Mouse (Mus musculus): ENCODE results near the gene Nubp2. TPM values are rescaled to one million over a fixed set of nuclear protein-coding genes. Genes with fewer than 3 reads are reported as not detected.

The Nubp2 gene
- total RNA-seq (2018; cell fraction: chromatin; rRNA removed), result 10 to 100 TPM in 21 of 26 experiments, 1 to 10 TPM in 5; 2.7 to 32.6 (median 19.8) TPM
- total RNA-seq (2018; cell fraction: cytosol; rRNA removed), result 10 to 100 TPM; 28.9 to 58.5 (median 46.0) TPM
- total RNA-seq (2018; cell fraction: nucleus; rRNA removed), result 10 to 100 TPM in 25 of 26 experiments, 1 to 10 TPM in 1; 7.8 to 41.3 (median 22.4) TPM
- 22.4 to 61.4 TPM (median 44.7 TPM) in 3 replicates for polyA plus RNA-seq (2018)

DNA sequence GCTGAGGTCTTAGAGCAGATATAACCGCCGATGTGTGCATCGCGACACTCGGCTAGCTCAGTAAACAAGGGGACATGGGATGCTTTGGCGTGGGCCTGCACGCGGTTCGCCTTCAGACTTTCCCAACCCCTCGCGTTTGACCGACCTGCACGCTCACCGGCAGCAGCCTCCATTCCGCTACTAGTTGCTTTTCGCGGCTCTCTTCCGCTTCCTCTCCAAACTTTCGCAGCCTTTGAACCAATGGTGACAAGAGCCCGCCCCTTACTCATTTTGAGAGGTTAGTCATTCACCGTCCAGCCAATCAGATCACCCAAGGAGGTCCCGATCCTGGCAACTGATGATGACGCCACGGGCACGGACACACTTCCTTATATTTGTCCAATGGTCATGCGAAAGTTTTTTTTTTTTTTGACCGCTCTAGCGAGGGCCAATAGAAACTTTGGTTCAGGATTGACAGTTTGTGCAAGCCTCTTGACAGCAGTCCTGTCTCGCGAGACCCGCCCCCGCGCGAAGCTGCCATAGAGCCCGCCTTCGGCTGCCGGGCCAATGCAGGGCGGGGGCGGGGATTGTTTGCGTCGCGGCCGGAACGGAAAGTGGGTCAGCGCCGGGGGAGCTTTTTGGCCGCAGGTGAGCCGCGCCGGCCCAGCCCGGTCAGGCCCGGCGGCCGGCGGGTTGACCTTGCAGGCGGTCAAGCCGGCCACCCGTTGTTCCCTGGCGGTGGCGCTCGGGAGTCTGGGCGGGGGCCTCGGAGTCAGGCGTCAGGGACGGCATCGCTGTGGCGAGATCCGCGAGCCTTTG is at the start of gene Nubp2, which contains the start of gene Spsb3:
Nubp2 (minus strand) TSS at position 216 of the 798 bp plus-strand sequence.
Spsb3 (plus strand) TSS at position 510 of the 798 bp plus-strand sequence.
- H3K79me2 ChIP-seq (ENCODE audit: inconsistent target), result peaks cover 44% of the 10 kb centered on the region
- WGBS (ENCODE audit: missing documents), result under 1% methylated on average over 69 of the region's 69 CpGs
- peak within 1 kb of the TSS; percentile 55 for H3K27ac ChIP-seq
- H3K4me3 ChIP-seq (ENCODE audit: inconsistent target), result peak within 1 kb of the TSS; percentile 100
- H3K36me3 ChIP-seq (ENCODE audit: inconsistent target), result peaks cover 34% of the 10 kb centered on the region

DNA sequence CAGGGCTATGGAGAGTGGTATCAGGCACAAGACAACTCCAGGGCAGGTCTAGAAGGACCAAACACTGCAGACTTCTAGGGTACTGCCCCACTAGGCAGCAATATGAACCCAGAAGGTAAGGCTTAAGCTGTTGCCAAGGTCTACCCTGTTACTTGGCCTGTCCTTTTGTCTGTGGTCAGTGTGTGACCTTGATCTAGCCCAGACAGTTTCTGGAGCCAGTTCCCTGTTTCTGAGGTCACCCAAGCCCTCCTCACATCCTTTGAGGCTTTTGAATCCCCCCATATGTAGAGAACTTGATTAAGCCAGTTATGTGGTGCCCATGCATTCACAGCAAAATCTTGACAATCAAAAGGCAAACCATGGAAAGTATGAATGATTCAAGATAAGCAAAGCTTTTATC is 49.5 kb upstream of the Nubp2 start:
- H3K4me3 ChIP-seq (ENCODE audit: inconsistent target), result peak overlapping the region; percentile 71
- H3K27ac ChIP-seq, result peak overlapping the region; percentile 61
- H3K79me2 ChIP-seq (ENCODE audit: inconsistent target), result peaks cover 60% of the 10 kb centered on the region
- H3K36me3 ChIP-seq (ENCODE audit: inconsistent target), result no peaks in the 10 kb centered on the region

DNA sequence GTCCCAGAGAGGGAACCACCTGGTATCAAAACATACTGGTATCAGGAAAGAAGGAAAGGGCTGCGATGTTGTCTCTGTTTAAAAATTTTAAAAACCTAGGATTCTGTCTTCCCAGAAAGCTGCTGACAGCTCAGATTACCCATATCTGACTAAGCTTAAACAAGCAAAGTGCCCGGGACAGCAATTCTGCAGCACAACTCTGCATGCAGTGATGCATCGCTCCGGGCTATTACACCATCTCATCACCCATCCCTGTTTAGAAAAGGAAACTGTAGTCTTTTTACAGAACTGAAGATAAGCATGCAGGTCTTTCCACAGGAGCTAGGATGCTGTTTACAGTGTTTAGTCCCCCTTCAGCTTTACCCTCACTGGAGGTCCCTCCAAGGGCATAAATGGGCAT is 48.8 kb upstream of the Nubp2 start:
- H3K36me3 ChIP-seq (ENCODE audit: inconsistent target), result no peaks in the 10 kb centered on the region
- peak overlapping the region; percentile 61 for H3K27ac ChIP-seq
- peaks cover 67% of the 10 kb centered on the region for H3K79me2 ChIP-seq (ENCODE audit: inconsistent target)
- WGBS (ENCODE audit: missing documents), result 37% methylated on average over 4 of the region's 4 CpGs
- peak overlapping the region; percentile 71; the same call in 1 of the 2 replicates for H3K4me3 ChIP-seq (ENCODE audit: inconsistent target)

DNA sequence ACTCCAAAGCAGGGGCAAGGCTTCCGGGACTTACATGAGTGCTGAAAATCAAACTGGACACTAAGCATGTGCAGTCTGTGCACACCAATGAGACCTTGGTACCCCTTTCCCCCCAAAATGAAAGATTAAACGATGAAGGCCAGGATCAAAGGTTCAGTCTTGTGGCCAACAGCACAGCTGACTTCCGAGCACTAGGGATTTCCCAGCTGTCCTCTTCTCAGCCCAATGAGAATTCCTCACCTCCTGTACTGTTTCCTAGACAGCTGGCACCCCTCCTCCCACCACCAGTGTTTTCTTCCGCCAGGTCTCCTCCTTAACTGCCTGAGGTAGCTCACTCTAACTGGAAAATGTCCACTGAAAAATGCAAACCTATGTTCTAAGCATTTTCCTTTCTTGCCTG is 47.0 kb upstream of the Nubp2 start:
- peaks cover 85% of the 10 kb centered on the region for H3K79me2 ChIP-seq (ENCODE audit: inconsistent target)
- WGBS (ENCODE audit: missing documents), result 86% methylated on average over 4 of the region's 4 CpGs
- H3K27ac ChIP-seq, result no peak overlapping the region
- H3K36me3 ChIP-seq (ENCODE audit: inconsistent target), result no peaks in the 10 kb centered on the region
- no peak overlapping the region for H3K4me3 ChIP-seq (ENCODE audit: inconsistent target)

DNA sequence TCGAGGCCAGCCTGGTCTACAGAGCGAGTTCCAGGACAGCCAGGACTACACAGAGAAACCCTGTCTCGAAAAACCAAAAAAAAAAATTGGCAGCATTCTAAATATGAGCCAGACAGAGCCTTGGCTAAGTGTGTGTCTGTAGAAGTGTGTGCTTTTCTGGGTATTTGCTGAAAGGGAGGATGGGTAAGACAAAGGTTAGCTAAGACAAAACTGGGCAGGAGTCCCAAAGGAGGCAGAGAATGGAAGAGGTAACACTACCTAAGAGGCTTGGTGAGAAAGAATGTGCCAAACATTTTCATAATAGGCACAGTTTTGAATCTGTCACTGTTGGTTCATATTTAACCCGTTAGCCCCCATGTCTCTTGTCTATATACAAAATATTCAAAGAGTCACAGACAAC is 46.3 kb upstream of the Nubp2 start:
- Histone ChIP-seq H3K36me3 (ENCODE audit: inconsistent target) (peaks cover 6% of the 10 kb centered on the region; the same call in 1 of the 2 replicates), H3K79me2 (ENCODE audit: inconsistent target) (peaks cover 92% of the 10 kb centered on the region), H3K4me3 (ENCODE audit: inconsistent target) (no peak overlapping the region), H3K27ac (no peak overlapping the region)
- 98% methylated on average over 4 of the region's 4 CpGs for WGBS (ENCODE audit: missing documents)

DNA sequence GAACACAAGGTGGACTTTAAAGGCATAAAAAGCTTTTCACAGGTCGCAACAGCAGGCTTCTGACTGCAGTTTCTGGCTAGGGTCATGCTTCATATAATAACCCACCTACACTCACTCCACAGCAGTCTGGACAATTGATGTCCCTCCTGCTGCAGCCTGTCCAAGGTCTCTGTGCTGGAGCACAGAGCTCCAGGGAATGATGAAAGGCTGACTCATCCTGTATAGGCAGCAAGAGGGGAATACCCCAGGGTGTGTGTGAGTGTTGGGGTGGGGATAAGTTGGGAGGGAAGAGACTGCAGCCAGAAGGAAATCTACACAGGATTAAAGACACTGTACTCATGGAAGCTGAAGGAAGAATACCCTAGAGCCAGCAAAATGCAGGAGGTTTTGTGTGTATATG is 43.4 kb upstream of the Nubp2 start:
- H3K4me3 ChIP-seq (ENCODE audit: inconsistent target), result no peak overlapping the region
- H3K36me3 ChIP-seq (ENCODE audit: inconsistent target), result peaks cover 32% of the 10 kb centered on the region
- peaks cover 100% of the 10 kb centered on the region for H3K79me2 ChIP-seq (ENCODE audit: inconsistent target)
- WGBS (ENCODE audit: missing documents), result 100% methylated on average over 1 of the region's 1 CpGs
- H3K27ac ChIP-seq, result no peak overlapping the region

DNA sequence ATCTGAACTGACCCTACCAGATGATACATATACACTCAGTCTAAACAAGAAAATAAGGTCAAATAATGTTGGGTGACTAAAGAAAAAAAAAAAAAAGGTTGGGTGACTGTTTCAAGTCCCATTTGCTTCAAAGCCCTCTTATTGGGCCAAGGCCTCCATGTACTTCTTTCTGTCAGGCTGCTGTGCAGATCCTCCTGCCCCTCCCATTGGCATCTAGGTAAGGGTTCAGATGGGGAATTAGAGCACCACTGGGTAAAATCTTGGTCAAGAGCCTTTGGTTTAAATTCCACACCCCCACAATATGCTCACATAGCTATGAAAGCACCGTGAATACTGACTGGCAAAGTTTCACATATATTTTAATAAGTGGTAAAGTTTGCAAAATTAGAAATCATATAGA is 37.1 kb upstream of the Nubp2 start:
- H3K36me3 ChIP-seq (ENCODE audit: inconsistent target), result peaks cover 95% of the 10 kb centered on the region
- WGBS (ENCODE audit: missing documents), result 90% methylated on average over 1 of the region's 1 CpGs
- no peak overlapping the region for H3K4me3 ChIP-seq (ENCODE audit: inconsistent target)
- no peak overlapping the region for H3K27ac ChIP-seq
- peaks cover 42% of the 10 kb centered on the region for H3K79me2 ChIP-seq (ENCODE audit: inconsistent target)

DNA sequence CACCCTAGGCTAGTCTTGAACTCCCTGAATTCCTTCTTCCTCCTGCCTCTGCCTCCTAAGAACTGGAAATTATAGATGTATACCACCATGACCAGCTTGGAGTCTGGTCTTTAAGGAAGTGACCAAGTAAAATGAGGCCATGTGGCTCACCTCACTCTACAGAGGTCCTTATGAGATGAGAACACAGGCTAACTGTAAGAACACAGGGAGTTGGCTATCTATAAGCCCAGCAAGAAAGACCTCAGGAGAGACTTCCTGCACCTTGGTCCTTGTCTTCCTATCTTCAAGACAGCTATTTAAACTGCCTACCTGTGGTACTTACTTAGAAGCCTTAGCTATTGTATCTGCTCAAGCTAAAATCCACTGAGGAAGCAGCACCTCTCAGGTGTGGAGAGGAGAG is 27.8 kb upstream of the Nubp2 start:
- H3K79me2 ChIP-seq (ENCODE audit: inconsistent target), result no peaks in the 10 kb centered on the region
- H3K27ac ChIP-seq, result no peak overlapping the region
- peaks cover 97% of the 10 kb centered on the region for H3K36me3 ChIP-seq (ENCODE audit: inconsistent target)
- H3K4me3 ChIP-seq (ENCODE audit: inconsistent target), result no peak overlapping the region

DNA sequence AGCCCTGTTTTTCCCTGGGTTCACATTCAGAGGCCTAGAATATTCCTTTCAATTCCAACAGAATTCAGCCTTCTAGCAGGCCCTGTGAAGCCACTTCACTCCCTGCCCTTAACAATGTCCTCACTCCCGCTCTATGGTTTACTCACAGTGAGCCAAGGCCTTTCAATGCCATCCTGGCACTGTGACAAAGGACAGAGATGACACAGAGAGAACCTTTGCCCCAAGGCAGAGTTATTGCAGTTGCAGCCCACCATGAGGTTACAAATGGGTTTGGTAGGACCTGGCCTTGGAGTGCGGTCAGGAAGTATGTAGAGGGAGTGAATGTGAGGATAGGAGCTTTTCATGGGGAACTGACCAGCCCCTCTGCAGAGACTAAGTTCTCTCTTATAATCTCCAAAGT is 21.4 kb upstream of the Nubp2 start:
- H3K27ac ChIP-seq, result no peak overlapping the region
- H3K79me2 ChIP-seq (ENCODE audit: inconsistent target), result no peaks in the 10 kb centered on the region
- H3K4me3 ChIP-seq (ENCODE audit: inconsistent target), result no peak overlapping the region
- H3K36me3 ChIP-seq (ENCODE audit: inconsistent target), result peaks cover 97% of the 10 kb centered on the region
- WGBS (ENCODE audit: missing documents), result 90% methylated on average over 2 of the region's 2 CpGs

DNA sequence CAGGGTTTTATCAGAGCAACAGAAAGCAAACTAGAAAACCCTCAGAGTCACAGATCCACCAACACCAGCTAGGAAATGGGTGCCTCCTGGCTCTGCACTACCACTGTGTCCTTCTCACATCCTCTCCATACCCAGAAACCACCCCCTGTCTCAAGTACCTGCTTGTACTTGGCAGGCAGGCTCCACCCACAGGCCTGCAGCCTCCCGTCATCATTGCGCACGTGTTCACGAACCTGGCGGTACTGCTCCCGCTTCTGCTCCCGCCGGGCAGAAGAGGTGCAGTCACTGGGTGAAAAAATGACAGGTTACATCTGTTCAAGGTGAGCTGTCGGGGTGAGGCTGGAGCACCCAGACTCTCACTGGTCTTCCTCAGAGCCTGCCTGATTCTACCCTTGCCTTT is 17.6 kb upstream of the Nubp2 start:
- 93% methylated on average over 9 of the region's 9 CpGs for WGBS (ENCODE audit: missing documents)
- no peak overlapping the region for H3K4me3 ChIP-seq (ENCODE audit: inconsistent target)
- no peak overlapping the region for H3K27ac ChIP-seq
- H3K79me2 ChIP-seq (ENCODE audit: inconsistent target), result no peaks in the 10 kb centered on the region
- peaks cover 100% of the 10 kb centered on the region for H3K36me3 ChIP-seq (ENCODE audit: inconsistent target)

DNA sequence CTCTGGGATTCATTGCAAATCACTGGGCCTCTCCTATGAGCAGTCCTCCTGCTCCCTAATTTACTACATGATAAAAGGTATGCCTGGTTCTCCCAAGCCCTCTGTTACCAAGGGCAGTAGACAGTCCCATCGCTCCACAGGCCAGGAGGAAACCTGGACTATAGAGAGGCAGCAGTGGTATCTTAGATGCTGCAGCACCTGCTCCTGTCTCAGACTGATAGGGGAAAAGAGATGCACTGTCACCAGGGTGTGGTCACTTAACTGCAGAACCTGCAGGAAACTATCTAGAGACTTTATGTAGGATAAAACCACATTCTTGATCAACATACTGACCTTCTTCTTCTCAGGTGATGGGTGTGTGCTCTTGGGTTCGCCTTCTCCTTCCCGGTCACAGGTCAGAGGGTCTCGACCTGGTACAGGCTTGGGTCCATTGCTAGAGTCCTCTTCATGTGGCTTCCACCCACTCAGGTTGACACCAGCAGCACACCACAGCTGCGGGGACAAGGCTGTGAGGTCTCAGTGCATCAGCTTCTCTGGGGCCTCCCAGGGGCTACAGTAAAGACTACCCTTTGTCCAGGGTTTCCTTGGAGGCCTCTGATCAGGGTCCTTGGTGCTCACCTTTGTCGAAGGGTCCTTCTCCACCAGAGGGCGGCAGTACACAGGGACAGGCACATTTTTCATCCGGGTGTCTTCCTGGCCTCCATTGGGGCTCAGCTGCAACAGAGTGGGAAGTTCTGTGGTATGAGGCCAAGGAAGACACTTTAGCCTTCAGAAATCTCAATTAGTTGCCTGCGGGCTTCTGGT is 16.7 kb upstream of the Nubp2 start:
- H3K27ac ChIP-seq, result no peak overlapping the region
- H3K79me2 ChIP-seq (ENCODE audit: inconsistent target), result no peaks in the 10 kb centered on the region
- WGBS (ENCODE audit: missing documents), result 75% methylated on average over 9 of the region's 9 CpGs
- H3K36me3 ChIP-seq (ENCODE audit: inconsistent target), result peaks cover 97% of the 10 kb centered on the region
- H3K4me3 ChIP-seq (ENCODE audit: inconsistent target), result no peak overlapping the region

DNA sequence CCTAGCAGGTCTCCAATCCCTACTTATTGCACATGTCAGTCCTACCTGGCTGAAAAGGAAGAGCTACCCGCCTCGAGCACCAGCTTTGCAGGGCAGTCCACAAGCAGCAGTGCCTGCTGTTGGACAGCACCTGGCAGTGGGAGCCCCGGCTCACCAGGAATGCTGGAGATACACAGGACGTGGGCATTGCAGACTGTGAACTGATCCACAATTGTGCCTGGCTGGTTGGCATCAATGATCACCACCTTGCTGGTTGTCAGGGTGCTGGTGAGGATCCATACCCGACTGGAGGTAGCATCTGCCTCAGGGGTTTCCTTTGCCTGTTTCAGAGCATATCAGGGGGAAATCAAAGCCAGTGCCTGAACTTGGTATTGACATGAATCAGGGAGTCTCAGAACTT is 16.0 kb upstream of the Nubp2 start:
- WGBS (ENCODE audit: missing documents), result 95% methylated on average over 5 of the region's 5 CpGs
- no peak overlapping the region for H3K27ac ChIP-seq
- H3K4me3 ChIP-seq (ENCODE audit: inconsistent target), result no peak overlapping the region
- H3K79me2 ChIP-seq (ENCODE audit: inconsistent target), result no peaks in the 10 kb centered on the region
- H3K36me3 ChIP-seq (ENCODE audit: inconsistent target), result peaks cover 90% of the 10 kb centered on the region

DNA sequence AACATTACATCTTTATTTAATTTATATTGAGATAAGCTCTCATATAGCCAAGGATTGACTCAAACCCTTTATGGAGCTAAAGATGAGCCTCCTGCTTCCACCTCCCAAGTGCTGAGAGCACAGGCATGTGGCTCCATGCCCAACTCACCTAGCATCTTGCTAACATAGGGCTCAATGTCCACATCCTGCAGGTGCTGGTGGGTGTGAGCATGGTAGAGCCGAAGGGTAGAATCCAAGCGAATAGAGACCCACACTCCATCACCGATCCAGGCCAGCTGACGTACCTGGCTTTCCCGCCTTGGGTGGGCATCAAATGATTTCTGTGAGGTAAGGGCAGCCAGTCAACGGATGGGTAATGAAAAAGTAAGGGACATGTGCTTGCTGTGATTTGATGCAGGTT is 13.9 kb upstream of the Nubp2 start:
- Histone ChIP-seq H3K79me2 (ENCODE audit: inconsistent target) (peaks cover 5% of the 10 kb centered on the region; the same call in 1 of the 2 replicates), H3K36me3 (ENCODE audit: inconsistent target) (peaks cover 68% of the 10 kb centered on the region), H3K27ac (no peak overlapping the region), H3K4me3 (ENCODE audit: inconsistent target) (no peak overlapping the region)
- 93% methylated on average over 5 of the region's 6 CpGs for WGBS (ENCODE audit: missing documents)

DNA sequence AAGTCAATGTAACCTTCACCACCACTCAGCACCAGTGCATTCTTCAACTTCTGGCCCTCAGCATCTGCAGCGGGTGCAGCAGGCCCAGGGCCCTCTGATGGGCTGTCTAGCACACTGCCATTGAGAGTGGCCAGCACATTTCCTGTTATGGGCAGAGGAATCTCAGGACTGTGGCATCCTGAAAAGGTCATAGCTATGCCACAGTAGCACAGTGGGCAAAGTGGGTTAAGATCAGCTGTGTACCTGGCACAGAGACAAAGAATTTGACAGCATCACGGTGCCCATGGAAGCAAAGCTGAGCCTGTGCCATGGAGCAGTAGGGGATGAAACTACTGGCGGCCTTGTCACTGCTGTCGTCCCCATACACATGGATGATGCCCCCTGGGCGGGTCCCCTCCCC is 13.0 kb upstream of the Nubp2 start:
- H3K36me3 ChIP-seq (ENCODE audit: inconsistent target), result peaks cover 60% of the 10 kb centered on the region
- H3K79me2 ChIP-seq (ENCODE audit: inconsistent target), result peaks cover 11% of the 10 kb centered on the region; the same call in 1 of the 2 replicates
- no peak overlapping the region for H3K27ac ChIP-seq
- WGBS (ENCODE audit: missing documents), result 92% methylated on average over 5 of the region's 5 CpGs
- H3K4me3 ChIP-seq (ENCODE audit: inconsistent target), result no peak overlapping the region

Measured in macrophage (primary cell).